Mouse (Mus musculus) liver, adult 2 months (tissue): ENCODE measurements at regions not wholly inside any gene's neighbourhood (a gene's known extent, or its start where the extent isn't known, plus 50 kb on each side); places are given as distances from the start of the nearest gene placed in this dataset.

Experiments used
- DNase-seq: peaks from one replicate; pipeline ENCODE4 v3.0.0-alpha.2; 2011; ENCODE audit warnings: low read depth, low spot score; ENCODE audit errors: extremely low read depth
- H3K27ac ChIP-seq: fragments of 200-500 bp; replicated peaks from 2 replicates; pipeline ENCODE4 v1.5.1; 2012; ENCODE audit warnings: low read depth, mild to moderate bottlenecking, control low read depth, inconsistent platforms, low read length; ENCODE audit not compliant: insufficient read depth
- H3K27me3 ChIP-seq: fragments of 200-500 bp; 2 replicates; pipeline ENCODE4 v1.6.1; 2012; ENCODE audit warnings: mild to moderate bottlenecking, moderate library complexity, low read length, inconsistent platforms; ENCODE audit not compliant: control insufficient read depth, insufficient read depth
- H3K36me3 ChIP-seq: fragments of 200-500 bp; 2 replicates; pipeline ENCODE4 v1.6.1; 2012; ENCODE audit warnings: low read length, inconsistent platforms; ENCODE audit not compliant: control insufficient read depth, insufficient read depth
- H3K4me1 ChIP-seq: fragments of 200-500 bp; 2 replicates; pipeline ENCODE4 v1.6.1; 2011; ENCODE audit warnings: low read length; ENCODE audit not compliant: control insufficient read depth, insufficient read depth
- H3K4me3 ChIP-seq: fragments of 200-500 bp; 2 replicates; pipeline ENCODE4 v1.5.1; 2011; ENCODE audit warnings: low read depth, mild to moderate bottlenecking, control low read depth, low read length, moderate library complexity; ENCODE audit not compliant: insufficient read depth
- H3K79me2 ChIP-seq: fragments of 200-500 bp; 2 replicates; pipeline ENCODE4 v1.6.1; 2012; ENCODE audit warnings: inconsistent platforms, mild to moderate bottlenecking, low read length, moderate library complexity; ENCODE audit not compliant: control insufficient read depth, insufficient read depth
- H3K9ac ChIP-seq: fragments of 200-500 bp; 2 replicates; pipeline ENCODE4 v1.6.1; 2012; ENCODE audit warnings: low read depth, mild to moderate bottlenecking, control low read depth, inconsistent platforms, low read length
- CTCF ChIP-seq: fragments of 200-500 bp; IDR thresholded peaks from 2 replicates; pipeline ENCODE4 v1.5.1; 2011; ENCODE audit warnings: low read depth, low read length, control low read depth
- POLR2A ChIP-seq: fragments of 200-500 bp; IDR thresholded peaks from 2 replicates; pipeline ENCODE4 v1.6.1; 2011; ENCODE audit warnings: low read length, control low read depth; ENCODE audit not compliant: insufficient read depth; ENCODE audit errors: extremely low read depth
- WGBS: fragments of 180-500 bp; shearing (Covaris S2); methylation state at CpG from one replicate; pipeline ENCODE4 v1.1.7; 2018; 5-methylcytosine and 5-hydroxymethylcytosine counted together

GRCm38 (mm10) chr19:33081493-33081892, 310.6 kb downstream of the Rnls start:
- no peak overlapping the region for H3K27ac ChIP-seq

DNA sequence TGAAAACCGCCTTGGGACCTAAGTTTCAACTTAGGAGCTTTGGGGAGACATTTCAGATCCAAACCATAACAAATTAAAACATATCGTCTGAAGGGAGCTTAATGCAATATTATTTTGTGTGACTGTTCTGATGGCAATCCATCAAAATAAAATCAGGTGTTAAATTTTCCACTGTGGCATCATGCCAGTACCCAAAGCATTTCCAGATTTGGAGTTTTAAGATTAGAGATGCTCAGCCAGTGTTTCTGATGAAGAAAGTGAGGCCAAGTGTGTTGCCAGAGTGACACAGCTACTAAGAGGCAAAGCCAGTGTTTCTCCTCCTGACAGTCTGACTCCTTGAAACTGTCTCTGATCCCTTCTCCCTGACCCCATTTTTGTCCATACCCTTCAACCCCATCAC, 308.7 kb downstream of the Rnls start:
- DNase-seq, result no peak
- H3K27me3 ChIP-seq, result no peaks in the 10 kb centered on the region
- H3K4me3 ChIP-seq, result no peak overlapping the region
- H3K36me3 ChIP-seq, result no peaks in the 10 kb centered on the region
- WGBS, result 94% methylated on average over 2 of the region's 2 CpGs
- no peak overlapping the region for H3K27ac ChIP-seq
- no peak for TF ChIP-seq POLR2A
- peaks cover 6% of the 10 kb centered on the region for H3K4me1 ChIP-seq
- H3K9ac ChIP-seq, result no peak overlapping the region
- H3K79me2 ChIP-seq, result no peaks in the 10 kb centered on the region

More at GRCm38 (mm10) chr19:33081493-33081892, 310.6 kb downstream of the Rnls start:
- Histone ChIP-seq H3K9ac (no peak overlapping the region), H3K27me3 (no peaks in the 10 kb centered on the region), H3K36me3 (no peaks in the 10 kb centered on the region), H3K79me2 (no peaks in the 10 kb centered on the region), H3K4me3 (no peak overlapping the region), H3K4me1 (peaks cover 6% of the 10 kb centered on the region)
- DNase-seq, result no peak
- 86% methylated on average over 3 of the region's 3 CpGs for WGBS
- no peak for TF ChIP-seq POLR2A
- TF ChIP-seq CTCF, result no peak

DNA sequence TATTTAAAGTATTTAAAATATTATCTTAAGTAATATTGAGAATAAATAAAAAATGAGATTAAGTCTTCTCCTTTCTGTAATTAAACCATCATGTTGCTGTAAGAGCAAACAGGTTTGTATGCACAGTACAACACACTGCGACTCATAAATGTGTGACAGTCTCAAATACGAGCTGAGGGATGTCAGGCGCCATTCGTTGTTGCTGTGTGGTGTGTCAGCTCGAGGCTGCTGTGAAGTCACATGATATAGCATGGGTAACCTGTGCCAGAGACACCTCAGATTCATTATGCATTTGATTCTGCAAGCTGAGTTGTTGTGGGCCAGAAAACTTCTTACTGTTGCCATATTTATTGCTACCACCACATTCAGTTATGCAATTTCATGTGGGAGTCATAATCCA, 307.4 kb downstream of the Rnls start:
- H3K27ac ChIP-seq, result no peak overlapping the region
- H3K27me3 ChIP-seq, result no peaks in the 10 kb centered on the region
- 92% methylated on average over 5 of the region's 5 CpGs for WGBS
- H3K36me3 ChIP-seq, result no peaks in the 10 kb centered on the region
- DNase-seq, result no peak
- H3K4me1 ChIP-seq, result peaks cover 3% of the 10 kb centered on the region
- no peak overlapping the region for H3K9ac ChIP-seq
- no peaks in the 10 kb centered on the region for H3K79me2 ChIP-seq
- no peak for TF ChIP-seq CTCF
- no peak for TF ChIP-seq POLR2A
- no peak overlapping the region for H3K4me3 ChIP-seq
